Mouse (Mus musculus): ENCODE data around the gene Olfr114. TPM values are rescaled to one million over a fixed set of nuclear protein-coding genes. Genes with fewer than 3 reads are reported as not detected.

Olfr114 gene
- not detected in 2 replicates for polyA plus RNA-seq (2012)

GRCm38 (mm10) chr17:37592643-37593042 is at the start of gene Olfr114:
Gene Olfr114 (minus strand): TSS chr17:37592743.

GRCm38 (mm10) chr17:37627009-37627408 is 34.5 kb upstream of the Olfr114 start, which contains the start of the genes Olfr115 and Olfr116:
Gene Olfr115 (minus strand): TSS chr17:37627109.
Gene Olfr116 (minus strand): TSS chr17:37627199.

GRCm38 (mm10) chr17:37577563-37577962 is 15.0 kb downstream of the Olfr114 start, which contains the start of gene Olfr113:
Gene Olfr113 (minus strand): TSS chr17:37577663.

GRCm38 (mm10) chr17:37569351-37569750 is 23.2 kb downstream of the Olfr114 start, which contains the start of gene Olfr112:
Gene Olfr112 (minus strand): TSS chr17:37569451.

Other genes with a start within 250 kb of the Olfr114 start
- not detected in 2 replicates for gene Olfr104-ps, start 233.2 kb downstream of the Olfr114 start, polyA plus RNA-seq (2012)
- gene Olfr105-ps, start 213.7 kb downstream of the Olfr114 start, polyA plus RNA-seq (2012), result 0.03 TPM in 1 of 2 replicates, not detected in the other
- gene Olfr106-ps, start 202.3 kb downstream of the Olfr114 start, polyA plus RNA-seq (2012), result not detected in 2 replicates
- gene Olfr107, start 193.5 kb downstream of the Olfr114 start, polyA plus RNA-seq (2012), result not detected in 2 replicates
- gene Olfr108, start 147.3 kb downstream of the Olfr114 start, polyA plus RNA-seq (2012), result not detected in 2 replicates
- not detected in 2 replicates for gene Olfr109, start 133.8 kb downstream of the Olfr114 start, polyA plus RNA-seq (2012)
- gene H2-M2, start 109.2 kb downstream of the Olfr114 start, polyA plus RNA-seq (2012), result not detected in 2 replicates
- not detected in 2 replicates for gene Olfr110, start 100.3 kb downstream of the Olfr114 start, polyA plus RNA-seq (2012)
- not detected in 2 replicates for gene Olfr111, start 84.7 kb downstream of the Olfr114 start, polyA plus RNA-seq (2012)
- gene Olfr112, start 23.3 kb downstream of the Olfr114 start, polyA plus RNA-seq (2012), result not detected in 2 replicates
- not detected in 2 replicates for gene Olfr113, start 15.1 kb downstream of the Olfr114 start, polyA plus RNA-seq (2012)
- gene Olfr115, start 34.4 kb upstream of the Olfr114 start, polyA plus RNA-seq (2012), result not detected in 2 replicates
- not detected in 2 replicates for gene Olfr116, start 34.5 kb upstream of the Olfr114 start, polyA plus RNA-seq (2012)
- gene Olfr117, start 71.0 kb upstream of the Olfr114 start, polyA plus RNA-seq (2012), result not detected in 2 replicates
- not detected in 2 replicates for gene Olfr118, start 74.2 kb upstream of the Olfr114 start, polyA plus RNA-seq (2012)
- gene Olfr119, start 103.8 kb upstream of the Olfr114 start, polyA plus RNA-seq (2012), result not detected in 2 replicates
- not detected in 2 replicates for gene Olfr120, start 129.1 kb upstream of the Olfr114 start, polyA plus RNA-seq (2012)
- not detected in 2 replicates for gene Olfr121, start 156.1 kb upstream of the Olfr114 start, polyA plus RNA-seq (2012)
- gene Olfr122, start 175.9 kb upstream of the Olfr114 start, polyA plus RNA-seq (2012), result not detected in 2 replicates
- not detected in 2 replicates for gene Olfr123, start 200.8 kb upstream of the Olfr114 start, polyA plus RNA-seq (2012)
- not detected in 2 replicates for gene Olfr124, start 207.1 kb upstream of the Olfr114 start, polyA plus RNA-seq (2012)
- gene Olfr125, start 240.2 kb upstream of the Olfr114 start, polyA plus RNA-seq (2012), result not detected in 2 replicates